In the genomic region with DNA sequence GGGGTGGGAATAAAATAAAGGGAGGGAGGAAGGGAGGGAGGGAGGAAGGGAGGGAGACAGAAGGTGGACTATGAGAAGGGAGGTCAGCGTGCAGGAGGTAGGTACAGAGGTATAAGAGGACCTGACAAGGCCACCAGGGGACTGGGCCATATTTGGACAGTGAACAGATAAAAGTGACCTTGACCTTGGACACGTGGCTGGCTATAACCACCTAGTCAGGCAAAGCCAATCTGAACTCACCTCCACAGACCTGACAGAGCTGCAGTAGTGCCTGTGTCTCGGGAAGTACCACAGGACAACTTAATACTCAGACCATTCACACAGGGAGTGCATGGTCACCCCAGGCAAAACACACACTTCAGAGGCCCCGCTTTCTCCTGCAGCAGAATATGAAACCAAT, we compare ENCODE assay signal across 19 mouse cellular contexts.
DNase-seq lines count a peak whose midpoint lies in the region; ATAC-seq and TF ChIP-seq lines count a peak whose summit lies in the region.
"Had no signal": no experiment of that assay in that cellular context is flagged by ENCODE, and none has a peak within 500 bp of the region (broad histone marks: within the 10 kb centered on the region; RNA-seq: fewer than 3 reads in every experiment).

No protein-coding gene starts in this region.

- no peak for TF ChIP-seq CTCF in olfactory bulb, adult 2 months (IDR thresholded peaks at IDR 0.05; ENCODE audit: insufficient read depth, low read depth, low read length)

- H3K9ac ChIP-seq in hindbrain, embryonic 16.5 days (ENCODE audit: low read depth, low read length), result no peak overlapping the region
- no peak overlapping the region for H3K9ac ChIP-seq in hindbrain, embryonic 12.5 days
- no peak overlapping the region for H3K9ac ChIP-seq in midbrain, embryonic 15.5 days
- H3K9ac ChIP-seq in midbrain, embryonic 11.5 days (ENCODE audit: low read length), result no peak overlapping the region
- H3K9ac ChIP-seq: forebrain, embryonic 13.5 days; hindbrain, embryonic 14.5 days had no signal

- no peak overlapping the region for H3K4me2 ChIP-seq in hindbrain, embryonic 16.5 days (ENCODE audit: low read length)
- no peak overlapping the region for H3K4me2 ChIP-seq in hindbrain, embryonic 12.5 days (replicated peaks)
- H3K4me2 ChIP-seq in midbrain, embryonic 15.5 days, result no peak overlapping the region
- no peak overlapping the region for H3K4me2 ChIP-seq in midbrain, embryonic 11.5 days
- H3K4me2 ChIP-seq: forebrain, embryonic 13.5 days; hindbrain, embryonic 14.5 days had no signal

- 72% methylated on average over 4 of the region's 4 CpGs for WGBS in hindbrain, embryonic 16.5 days
- WGBS in hindbrain, embryonic 12.5 days, result 81% methylated on average over 4 of the region's 4 CpGs
- WGBS in midbrain, embryonic 15.5 days, result 65% methylated on average over 4 of the region's 4 CpGs
- WGBS in midbrain, embryonic 11.5 days, result 78% methylated on average over 4 of the region's 4 CpGs
- 76% methylated on average over 4 of the region's 4 CpGs for WGBS in embryonic facial prominence, embryonic 10.5 days
- 70% methylated on average over 4 of the region's 4 CpGs for WGBS in olfactory bulb, adult 2 months

- no peak overlapping the region for H3K4me3 ChIP-seq in hindbrain, embryonic 16.5 days (ENCODE audit: low read length)
- H3K4me3 ChIP-seq in hindbrain, embryonic 12.5 days, result no peak overlapping the region
- H3K4me3 ChIP-seq in midbrain, embryonic 15.5 days, result no peak overlapping the region
- H3K4me3 ChIP-seq in midbrain, embryonic 11.5 days (ENCODE audit: low read depth, low read length), result no peak overlapping the region
- no peak overlapping the region for H3K4me3 ChIP-seq in embryonic facial prominence, embryonic 10.5 days
- no peak overlapping the region for H3K4me3 ChIP-seq in olfactory bulb, adult 2 months (ENCODE audit: insufficient read depth, low read depth, low read length)
- H3K4me3 ChIP-seq: forebrain, embryonic 13.5 days; heart, embryonic 10.5 days had no signal

- H3K27me3 ChIP-seq in hindbrain, embryonic 16.5 days (replicated peaks; ENCODE audit: control insufficient read depth, insufficient read depth, low read length), result no peaks in the 10 kb centered on the region
- H3K27me3 ChIP-seq in hindbrain, embryonic 12.5 days, result no peaks in the 10 kb centered on the region
- H3K27me3 ChIP-seq in midbrain, embryonic 15.5 days (replicated peaks), result no peaks in the 10 kb centered on the region
- H3K27me3 ChIP-seq in midbrain, embryonic 11.5 days (ENCODE audit: control insufficient read depth, insufficient read depth, low read length), result no peaks in the 10 kb centered on the region
- 0 out of 2 replicates have a peak, but pooled peaks cover 6% of the 10 kb centered on the region for H3K27me3 ChIP-seq in embryonic facial prominence, embryonic 10.5 days (replicated peaks; ENCODE audit: low read depth, poor library complexity, severe bottlenecking)
- H3K27me3 ChIP-seq: forebrain, embryonic 13.5 days had no signal

- H3K9me3 ChIP-seq in hindbrain, embryonic 16.5 days (ENCODE audit: control insufficient read depth, low read length), result no peaks in the 10 kb centered on the region
- H3K9me3 ChIP-seq in hindbrain, embryonic 12.5 days (replicated peaks), result no peaks in the 10 kb centered on the region
- H3K9me3 ChIP-seq in midbrain, embryonic 15.5 days, result no peaks in the 10 kb centered on the region
- no peaks in the 10 kb centered on the region for H3K9me3 ChIP-seq in midbrain, embryonic 11.5 days (ENCODE audit: control insufficient read depth, low read length)
- H3K9me3 ChIP-seq in embryonic facial prominence, embryonic 10.5 days, result no peaks in the 10 kb centered on the region
- H3K9me3 ChIP-seq: forebrain, embryonic 13.5 days; G1E; heart, embryonic 10.5 days had no signal

- ATAC-seq in hindbrain, embryonic 16.5 days, result 0 out of 2 replicates have a peak, but pooled peaks have one; percentile 5
- no peak for ATAC-seq in hindbrain, embryonic 12.5 days (ENCODE audit: low FRiP score)
- ATAC-seq in midbrain, embryonic 15.5 days (replicated peaks), result 0 out of 2 replicates have a peak, but pooled peaks have one; percentile 12
- ATAC-seq in midbrain, embryonic 11.5 days (ENCODE audit: low FRiP score), result no peak
- ATAC-seq: forebrain, embryonic 13.5 days had no signal

- no peaks in the 10 kb centered on the region for H3K36me3 ChIP-seq in hindbrain, embryonic 16.5 days (ENCODE audit: control insufficient read depth, insufficient read depth, low read length)
- no peaks in the 10 kb centered on the region for H3K36me3 ChIP-seq in hindbrain, embryonic 12.5 days
- no peaks in the 10 kb centered on the region for H3K36me3 ChIP-seq in midbrain, embryonic 15.5 days (replicated peaks)
- no peaks in the 10 kb centered on the region for H3K36me3 ChIP-seq in midbrain, embryonic 11.5 days (ENCODE audit: control insufficient read depth, insufficient read depth, low read length)
- no peaks in the 10 kb centered on the region for H3K36me3 ChIP-seq in embryonic facial prominence, embryonic 10.5 days (replicated peaks)
- H3K36me3 ChIP-seq: G1E; heart, embryonic 10.5 days had no signal

- no peak for DNase-seq in midbrain, embryonic 11.5 days (ENCODE audit: low spot score, missing footprints)
- DNase-seq in embryonic facial prominence, embryonic 10.5 days (ENCODE audit: low spot score), result peak; percentile 5
- no peak for DNase-seq in yolk sac, embryonic 10.5 days (ENCODE audit: low spot score)
- DNase-seq: adrenal gland, postnatal 10 days; B cell, adult 2 months; cerebellum, adult 11-12 months; cerebellum, adult 9-10 months; cerebellum, postnatal 25 days; gastrocnemius, postnatal 36 days; heart, adult 18-20 months; heart, postnatal 10 days had no signal

- no peak for TF ChIP-seq POLR2A in olfactory bulb, adult 2 months (IDR thresholded peaks at IDR 0.05; ENCODE audit: insufficient read depth, low read depth, low read length)

- H3K27ac ChIP-seq in hindbrain, embryonic 16.5 days (ENCODE audit: low read depth, low read length), result no peak overlapping the region
- H3K27ac ChIP-seq in hindbrain, embryonic 12.5 days, result no peak overlapping the region
- H3K27ac ChIP-seq in midbrain, embryonic 15.5 days, result no peak overlapping the region
- no peak overlapping the region for H3K27ac ChIP-seq in midbrain, embryonic 11.5 days (ENCODE audit: low read depth, low read length)
- H3K27ac ChIP-seq in embryonic facial prominence, embryonic 10.5 days (replicated peaks), result no peak overlapping the region
- peak overlapping the region; percentile 96 for H3K27ac ChIP-seq in olfactory bulb, adult 2 months (ENCODE audit: insufficient read depth, low read depth, low read length)
- H3K27ac ChIP-seq: heart, embryonic 10.5 days had no signal

- H3K4me1 ChIP-seq in hindbrain, embryonic 16.5 days (ENCODE audit: control insufficient read depth, insufficient read depth, low read depth, low read length), result peaks cover 11% of the 10 kb centered on the region
- peaks cover 13% of the 10 kb centered on the region for H3K4me1 ChIP-seq in hindbrain, embryonic 12.5 days
- peaks cover 21% of the 10 kb centered on the region for H3K4me1 ChIP-seq in midbrain, embryonic 15.5 days
- H3K4me1 ChIP-seq in midbrain, embryonic 11.5 days (ENCODE audit: control insufficient read depth, insufficient read depth, low read length), result peaks cover 6% of the 10 kb centered on the region
- peaks cover 32% of the 10 kb centered on the region for H3K4me1 ChIP-seq in embryonic facial prominence, embryonic 10.5 days
- H3K4me1 ChIP-seq in olfactory bulb, adult 2 months (ENCODE audit: control insufficient read depth, insufficient read depth, low read length), result peaks cover 65% of the 10 kb centered on the region

Comparison
In these comparisons a context has a peak if more than half of its experiments do, and no peak if none do; other contexts are left out.
1. ATAC-seq: peak in hindbrain, embryonic 16.5 days (single experiment) and midbrain, embryonic 15.5 days (single experiment); none in hindbrain, embryonic 12.5 days (single experiment) and midbrain, embryonic 11.5 days (single experiment).